ENCODE assay signal across 8 mouse cellular contexts in genomic region chr1:54557301-54558229, GRCm38 (mm10). TPM values are rescaled to one million over a fixed set of nuclear protein-coding genes. Genes with fewer than 3 reads are reported as not detected.
DNase-seq lines count a peak whose midpoint lies in the region; ATAC-seq and TF ChIP-seq lines count a peak whose summit lies in the region.

TSS of gene Pgap1 (minus strand) at chr1:54557684.

- H3K9ac ChIP-seq in forebrain, embryonic 12.5 days: peak within 1 kb of the TSS; percentile 80
- H3K9ac ChIP-seq in heart, postnatal 0 days (replicated peaks; ENCODE audit: low read depth, low read length): peak within 1 kb of the TSS; percentile 62
- H3K9ac ChIP-seq in liver, embryonic 14.5 days (replicated peaks): no peak within 1 kb of the TSS
- peak within 1 kb of the TSS; percentile 60 for H3K9ac ChIP-seq in stomach, embryonic 15.5 days

- under 1% methylated on average over 58 of the region's 59 CpGs for WGBS in forebrain, embryonic 12.5 days
- WGBS in heart, postnatal 0 days: under 1% methylated on average over 59 of the region's 59 CpGs
- WGBS in liver, embryonic 14.5 days (ENCODE audit: insufficient replicate concordance): under 1% methylated on average over 57 of the region's 59 CpGs
- WGBS in stomach, embryonic 15.5 days: under 1% methylated on average over 56 of the region's 59 CpGs

- peak within 1 kb of the TSS; percentile 88 for H3K27ac ChIP-seq in forebrain, embryonic 12.5 days
- H3K27ac ChIP-seq in heart, postnatal 0 days (ENCODE audit: low read depth): peak within 1 kb of the TSS; percentile 67; the same call in 1 of the 2 replicates
- no peak within 1 kb of the TSS for H3K27ac ChIP-seq in liver, embryonic 14.5 days
- H3K27ac ChIP-seq in stomach, embryonic 15.5 days: peak within 1 kb of the TSS; percentile 87

- peak within 1 kb of the TSS; percentile 46 for H3K4me3 ChIP-seq in C2C12 (ENCODE audit: insufficient read depth, poor library complexity, severe bottlenecking)
- H3K4me3 ChIP-seq in forebrain, embryonic 12.5 days (replicated peaks): peak within 1 kb of the TSS; percentile 78
- peak within 1 kb of the TSS; percentile 58 for H3K4me3 ChIP-seq in heart, postnatal 0 days (ENCODE audit: low read depth, low read length)
- peak within 1 kb of the TSS; percentile 56 to 62 for H3K4me3 ChIP-seq in liver, embryonic 14.5 days (ENCODE audit: insufficient read depth in 1 of 2, low read depth in 2 of 2, low read length in 2 of 2)
- H3K4me3 ChIP-seq in stomach, embryonic 15.5 days (replicated peaks): peak within 1 kb of the TSS; percentile 76

- no peaks in the 10 kb centered on the region for H3K79me3 ChIP-seq in C2C12 (ENCODE audit: low read depth)

- no peak for TF ChIP-seq EP300 in heart, postnatal 0 days (IDR thresholded peaks at IDR 0.05; ENCODE audit: low read depth)
- TF ChIP-seq EP300 in liver, embryonic 14.5 days (IDR thresholded peaks at IDR 0.05; ENCODE audit: low read depth): no peak

- no peaks in the 10 kb centered on the region for H3K79me2 ChIP-seq in C2C12 (ENCODE audit: control insufficient read depth, insufficient read depth)

- peak; percentile 94 for DNase-seq in brain, embryonic 18.5 days (ENCODE audit: low read depth, low spot score)
- DNase-seq in heart, postnatal 0 days (ENCODE audit: low spot score): peak; percentile 88
- peak; percentile 89 to 93 for DNase-seq in kidney, postnatal 36 days
- peak in 2 of 3 experiments; percentile 4 to 14 for DNase-seq in liver, embryonic 14.5 days (ENCODE audit: low read depth in 3 of 3, low spot score in 3 of 3)
- peak; percentile 90 for DNase-seq in neural tube, embryonic 10.5 days (ENCODE audit: extremely low spot score, low spot score)

- H3K27me3 ChIP-seq in C2C12 (ENCODE audit: control insufficient read depth, insufficient read depth, insufficient read length): no peaks in the 10 kb centered on the region
- no peaks in the 10 kb centered on the region for H3K27me3 ChIP-seq in forebrain, embryonic 12.5 days
- H3K27me3 ChIP-seq in heart, postnatal 0 days (ENCODE audit: control insufficient read depth, insufficient read depth, low read length): no peaks in the 10 kb centered on the region
- H3K27me3 ChIP-seq in liver, embryonic 14.5 days (ENCODE audit: control insufficient read depth, insufficient read depth, low read length): peaks cover 7% of the 10 kb centered on the region
- H3K27me3 ChIP-seq in stomach, embryonic 15.5 days (replicated peaks): no peaks in the 10 kb centered on the region

- TF ChIP-seq CTCF in C2C12 (IDR thresholded peaks at IDR 0.05; ENCODE audit: control insufficient read depth, insufficient read depth, insufficient read length): no peak
- TF ChIP-seq CTCF in heart, postnatal 0 days (IDR thresholded peaks at IDR 0.05; ENCODE audit: low read depth): no peak
- TF ChIP-seq CTCF in liver, embryonic 14.5 days (IDR thresholded peaks at IDR 0.05; ENCODE audit: low read depth): no peak

- H3K9me3 ChIP-seq in forebrain, embryonic 12.5 days: no peaks in the 10 kb centered on the region
- H3K9me3 ChIP-seq in heart, postnatal 0 days (replicated peaks; ENCODE audit: control insufficient read depth, low read length): no peaks in the 10 kb centered on the region
- H3K9me3 ChIP-seq in liver, embryonic 14.5 days (ENCODE audit: control insufficient read depth, low read length): no peaks in the 10 kb centered on the region
- no peaks in the 10 kb centered on the region for H3K9me3 ChIP-seq in stomach, embryonic 15.5 days

- peak within 1 kb of the TSS; percentile 81 for H3K4me2 ChIP-seq in forebrain, embryonic 12.5 days
- peak within 1 kb of the TSS; percentile 87 for H3K4me2 ChIP-seq in heart, postnatal 0 days (ENCODE audit: low read depth, low read length)
- H3K4me2 ChIP-seq in liver, embryonic 14.5 days (ENCODE audit: low read depth): peak within 1 kb of the TSS; percentile 66
- H3K4me2 ChIP-seq in stomach, embryonic 15.5 days: peak within 1 kb of the TSS; percentile 95

- H3K36me3 ChIP-seq in C2C12 (ENCODE audit: control insufficient read depth, insufficient read depth): no peaks in the 10 kb centered on the region
- no peaks in the 10 kb centered on the region for H3K36me3 ChIP-seq in forebrain, embryonic 12.5 days (replicated peaks)
- H3K36me3 ChIP-seq in heart, postnatal 0 days (replicated peaks; ENCODE audit: control insufficient read depth, insufficient read depth, low read length): no peaks in the 10 kb centered on the region
- H3K36me3 ChIP-seq in liver, embryonic 14.5 days (replicated peaks; ENCODE audit: control insufficient read depth, insufficient read depth, low read depth): no peaks in the 10 kb centered on the region
- H3K36me3 ChIP-seq in stomach, embryonic 15.5 days: no peaks in the 10 kb centered on the region

- H3K4me1 ChIP-seq in forebrain, embryonic 12.5 days: peaks cover 6% of the 10 kb centered on the region
- H3K4me1 ChIP-seq in heart, postnatal 0 days (ENCODE audit: control insufficient read depth, insufficient read depth): peaks cover 3% of the 10 kb centered on the region; the same call in 1 of the 2 replicates
- H3K4me1 ChIP-seq in liver, embryonic 14.5 days (replicated peaks; ENCODE audit: control insufficient read depth in 2 of 2, insufficient read depth in 2 of 2, low read length in 1 of 2): no peaks in the 10 kb centered on the region; a peak in 1 of 4 replicates
- H3K4me1 ChIP-seq in stomach, embryonic 15.5 days: no peaks in the 10 kb centered on the region

- H3ac ChIP-seq in C2C12 (ENCODE audit: control insufficient read depth, insufficient read length, low read depth): peak within 1 kb of the TSS; percentile 61

- ATAC-seq in forebrain, embryonic 12.5 days (ENCODE audit: low FRiP score): peak; percentile 99
- ATAC-seq in heart, postnatal 0 days (ENCODE audit: insufficient read depth, low read depth): peak; percentile 99
- peak; percentile 75 for ATAC-seq in liver, embryonic 14.5 days (ENCODE audit: insufficient read depth)
- peak; percentile 98 for ATAC-seq in stomach, embryonic 15.5 days (ENCODE audit: insufficient read depth, low FRiP score, low read depth)

TF ChIP-seq in C2C12, 6 proteins besides CTCF, POLR2A, EP300 and RAD21:
- no peak for TF ChIP-seq MYOG (IDR thresholded peaks at IDR 0.05; ENCODE audit: control insufficient read depth, extremely low read depth, insufficient read length)
- TF ChIP-seq USF1 (IDR thresholded peaks at IDR 0.05; ENCODE audit: low read depth): no peak
- no peak for TF ChIP-seq CEBPB (IDR thresholded peaks at IDR 0.05; ENCODE audit: low read depth)
- no peak for TF ChIP-seq MAX (IDR thresholded peaks at IDR 0.05)
- TF ChIP-seq FOSL1 (IDR thresholded peaks at IDR 0.05; ENCODE audit: insufficient read depth, low read length, poor library complexity, severe bottlenecking): no peak

RNA-seq across cellular contexts. Expression of gene Pgap1, which starts in this region (rescaled TPM):
- 0.50 TPM for polyA plus RNA-seq in C2C12 (2012; fragmentation: generic; extraction: Trizol)
- polyA plus RNA-seq in forebrain, embryonic 12.5 days (2016; fragmentation: Nextera tagmentation; extraction: Ambion mirVana): 30.0 and 32.1 TPM in 2 replicates
- 1.6 and 5.0 TPM in 2 replicates for total RNA-seq in heart, postnatal 0 days (2014; rRNA removed; ENCODE audit: low replicate concordance)
- 1.3 and 1.4 TPM in 2 replicates for polyA plus RNA-seq in heart, postnatal 0 days (2015; fragmentation: Nextera tagmentation; extraction: Ambion mirVana)
- polyA plus RNA-seq in liver, embryonic 14.5 days (2012; rRNA removed): 0.29 and 0.30 TPM in 2 replicates
- polyA plus RNA-seq in liver, embryonic 14.5 days (2014; fragmentation: Nextera tagmentation; extraction: Ambion mirVana): 0.80 and 1.2 TPM in 2 replicates
- polyA plus RNA-seq in stomach, embryonic 15.5 days (2015; fragmentation: Nextera tagmentation; extraction: Ambion mirVana): 10.8 and 11.7 TPM in 2 replicates

Comparison
In these comparisons a context has a peak if more than half of its experiments do, and no peak if none do; other contexts are left out.
1. DNase-seq: peak in every context shown above with its lines; median percentile 94 in brain, embryonic 18.5 days; 91 in kidney, postnatal 36 days; 90 in neural tube, embryonic 10.5 days; 88 in heart, postnatal 0 days; 9 in liver, embryonic 14.5 days.